Mouse (Mus musculus) kidney, postnatal 0 days (tissue): ENCODE measurements at regions not wholly inside any gene's neighbourhood (a gene's known extent, or its start where the extent isn't known, plus 50 kb on each side); places are given as distances from the start of the nearest gene placed in this dataset.

Experiments used
- ATAC-seq: fragments of 200-750 bp; cut with Nextera tagmentation; replicated peaks from 2 replicates; pipeline ENCODE4 v1.8.0; 2017; ENCODE audit warnings: low read depth, moderate number of reproducible peaks, moderate TSS enrichment, moderate library complexity; ENCODE audit not compliant: low FRiP score
- DNase-seq: peaks from one replicate; pipeline ENCODE4 v3.0.0-alpha.2; 2016; ENCODE audit warnings: low spot score
- H3K27ac ChIP-seq: fragments of 300-500 bp; sonication (generic); 2 replicates; pipeline ENCODE4 v1.5.1; 2014; ENCODE audit warnings: mild to moderate bottlenecking
- H3K27me3 ChIP-seq: fragments of 300-500 bp; sonication (generic); 2 replicates; pipeline ENCODE4 v1.6.1; 2014; ENCODE audit warnings: low read length, mixed read lengths; ENCODE audit not compliant: insufficient read depth
- H3K36me3 ChIP-seq: fragments of 300-500 bp; sonication (generic); 2 replicates; pipeline ENCODE4 v1.6.1; 2014; ENCODE audit warnings: low read length, mixed read lengths; ENCODE audit not compliant: insufficient read depth
- H3K4me1 ChIP-seq: fragments of 300-500 bp; sonication (generic); replicated peaks from 2 replicates; pipeline ENCODE4 v1.6.1; 2014; ENCODE audit warnings: antibody characterized with exemption, low read length, mixed read lengths; ENCODE audit not compliant: insufficient read depth
- H3K4me2 ChIP-seq: fragments of 300-500 bp; sonication (generic); 2 replicates; pipeline ENCODE4 v1.6.1; 2014; ENCODE audit warnings: mild to moderate bottlenecking, low read length, moderate library complexity, mixed read lengths
- H3K4me3 ChIP-seq: fragments of 300-500 bp; sonication (generic); replicated peaks from 2 replicates; pipeline ENCODE4 v1.5.1; 2014; ENCODE audit warnings: low read depth, low read length
- H3K9ac ChIP-seq: fragments of 300-500 bp; sonication (generic); 2 replicates; pipeline ENCODE4 v1.6.1; 2014; ENCODE audit warnings: low read depth, low read length
- H3K9me3 ChIP-seq: fragments of 300-500 bp; sonication (generic); replicated peaks from 2 replicates; pipeline ENCODE4 v1.6.1; 2016; ENCODE audit warnings: low read length, inconsistent platforms, mixed read lengths
- CTCF ChIP-seq: IDR thresholded peaks from 2 replicates; pipeline ENCODE4 v1.5.1; 2016; ENCODE audit warnings: antibody characterized with exemption, low read depth, mild to moderate bottlenecking, moderate library complexity
- WGBS: fragments of 180-500 bp; shearing (Covaris S2); extraction: QIAGEN DNeasy Blood & Tissue Kit; methylation state at CpG from one replicate; pipeline ENCODE4 v1.1.7; 2014; 5-methylcytosine and 5-hydroxymethylcytosine counted together

DNA sequence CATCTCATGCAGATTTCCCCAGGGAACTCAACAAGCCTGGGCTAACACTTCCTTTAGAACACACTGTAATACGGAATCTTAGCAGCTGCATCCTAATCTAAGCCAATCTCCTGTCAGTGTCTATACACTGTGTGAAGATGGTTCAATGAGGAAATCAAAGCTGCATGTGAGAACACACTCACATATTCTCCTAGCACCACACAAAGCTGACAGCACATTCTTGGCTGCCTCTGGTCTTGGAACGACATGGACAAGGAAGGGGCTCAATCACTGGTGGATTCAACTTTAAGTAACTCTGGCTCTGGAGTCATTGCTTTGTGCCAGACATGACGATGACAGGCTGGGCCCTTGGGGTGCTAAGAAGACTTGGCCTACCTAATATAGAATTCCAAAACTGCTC is 96.2 kb downstream of the Qpct start:
- no peak overlapping the region for H3K4me3 ChIP-seq
- no peak for ATAC-seq
- 78% methylated on average over 3 of the region's 3 CpGs for WGBS
- H3K27ac ChIP-seq = no peak overlapping the region
- DNase-seq = no peak
- no peaks in the 10 kb centered on the region for H3K9me3 ChIP-seq
- H3K4me1 ChIP-seq = no peaks in the 10 kb centered on the region
- H3K9ac ChIP-seq = no peak overlapping the region
- no peak overlapping the region for H3K4me2 ChIP-seq
- H3K27me3 ChIP-seq = no peaks in the 10 kb centered on the region
- no peaks in the 10 kb centered on the region for H3K36me3 ChIP-seq
- TF ChIP-seq CTCF = no peak

DNA sequence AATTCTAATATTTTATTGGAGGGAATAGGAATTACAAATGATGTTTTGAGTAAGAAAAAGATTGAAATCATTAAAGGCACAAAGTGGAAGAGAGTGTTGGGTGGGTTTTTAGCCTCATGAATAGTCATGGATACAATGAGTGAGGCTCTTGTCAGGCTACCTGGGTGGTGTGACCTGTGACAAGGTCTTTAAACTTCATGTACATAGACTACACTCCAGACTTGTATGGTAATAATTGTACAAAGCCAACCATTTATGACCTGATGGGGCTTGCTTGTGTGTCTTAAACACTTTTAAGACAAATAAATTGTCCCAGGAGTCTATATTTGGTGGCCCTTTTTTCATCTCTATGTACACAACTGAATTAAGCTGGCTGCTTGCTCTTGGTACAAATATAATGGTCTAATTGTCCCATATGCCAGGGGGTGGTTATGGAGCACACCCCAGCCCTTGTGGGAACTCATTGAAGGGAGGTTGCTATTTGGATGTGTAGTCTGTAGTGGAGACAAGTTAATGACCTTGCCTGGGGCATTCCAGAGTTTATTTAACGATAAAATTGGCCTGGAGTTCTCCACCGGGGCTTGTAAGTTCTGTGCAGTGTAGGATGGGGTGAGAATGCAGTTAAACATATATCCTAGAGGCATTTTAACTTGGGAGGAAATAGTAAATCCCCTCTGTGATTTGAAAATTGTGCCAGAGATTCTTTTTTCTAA is 93.4 kb downstream of the Qpct start:
- H3K4me3 ChIP-seq = no peak overlapping the region
- no peak for TF ChIP-seq CTCF
- no peak overlapping the region for H3K4me2 ChIP-seq
- H3K9me3 ChIP-seq = no peaks in the 10 kb centered on the region
- H3K36me3 ChIP-seq = no peaks in the 10 kb centered on the region
- no peak for ATAC-seq
- no peak for DNase-seq
- WGBS = 46% methylated on average over 2 of the region's 2 CpGs
- no peak overlapping the region for H3K27ac ChIP-seq
- H3K27me3 ChIP-seq = no peaks in the 10 kb centered on the region
- H3K4me1 ChIP-seq = no peaks in the 10 kb centered on the region
- no peak overlapping the region for H3K9ac ChIP-seq

DNA sequence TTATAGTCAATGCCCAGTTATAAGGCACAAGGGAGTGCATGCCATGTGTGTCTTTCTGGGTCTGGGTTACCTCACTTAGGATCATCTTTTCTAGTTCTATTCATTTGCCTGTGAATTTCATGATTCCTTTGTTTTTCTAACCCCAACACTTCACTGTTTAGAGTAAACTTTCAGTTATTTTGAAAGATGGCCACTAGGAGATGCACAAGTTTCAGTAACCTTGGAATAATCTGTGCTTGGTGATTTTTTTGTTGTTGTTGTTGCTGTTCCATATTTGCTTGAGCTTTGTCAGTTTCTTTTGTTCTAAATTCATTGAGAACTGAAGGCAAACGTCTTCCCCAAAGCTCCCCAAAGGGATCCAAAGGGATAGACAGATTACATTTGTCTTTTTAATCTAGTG is 91.3 kb downstream of the Qpct start:
- H3K36me3 ChIP-seq = no peaks in the 10 kb centered on the region
- no peak overlapping the region for H3K4me2 ChIP-seq
- H3K4me3 ChIP-seq = no peak overlapping the region
- no peak for DNase-seq
- no peak overlapping the region for H3K27ac ChIP-seq
- H3K27me3 ChIP-seq = no peaks in the 10 kb centered on the region
- H3K4me1 ChIP-seq = no peaks in the 10 kb centered on the region
- WGBS = 26% methylated on average over 1 of the region's 1 CpGs
- peak; percentile 60 for TF ChIP-seq CTCF
- H3K9ac ChIP-seq = no peak overlapping the region
- H3K9me3 ChIP-seq = no peaks in the 10 kb centered on the region
- no peak for ATAC-seq
